Mouse (Mus musculus): ENCODE measurements around the gene Asic2. TPM values are rescaled to one million over a fixed set of nuclear protein-coding genes. Genes with fewer than 3 reads are reported as not detected.

Gene Asic2
- total and polyA plus RNA-seq, 2 experiments from 2014 or later: 19.8 to 60.2 TPM

DNA sequence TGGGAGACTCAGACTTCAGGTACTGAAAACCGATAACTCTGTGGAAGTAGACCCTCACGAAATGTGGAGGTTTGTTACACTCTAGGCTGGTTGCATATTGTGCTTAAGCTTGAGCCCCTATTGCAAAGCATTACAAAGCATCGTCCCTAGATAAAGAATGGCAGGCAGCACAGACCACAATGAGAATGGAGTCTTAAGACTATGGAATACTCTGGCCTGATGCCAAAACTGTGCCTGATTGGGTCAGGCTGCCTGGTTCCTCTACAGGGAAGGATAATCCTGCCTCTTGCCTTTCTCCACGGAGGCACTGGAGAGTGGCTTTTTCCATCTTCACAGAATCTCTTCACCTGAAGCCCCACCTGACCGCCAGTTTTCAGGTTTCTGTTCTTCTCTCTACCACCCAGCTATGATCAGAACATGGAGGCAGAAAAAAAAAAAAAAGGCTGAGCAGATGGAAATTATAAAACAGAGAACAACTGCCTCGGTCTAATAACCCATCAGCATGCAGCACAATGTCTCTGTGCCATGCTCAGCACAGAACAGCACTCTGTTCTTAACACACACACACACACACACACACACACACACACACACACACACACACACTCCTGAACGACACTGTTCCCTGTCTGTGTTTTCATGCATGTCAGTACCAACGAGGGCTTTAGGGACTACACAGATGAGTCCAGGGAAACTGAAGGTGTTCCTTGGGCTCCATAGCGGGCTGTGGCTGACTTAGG, 470.4 kb downstream of the Asic2 start:
- H3K36me3 ChIP-seq (ENCODE audit: insufficient read depth, low read length): no peaks in the 10 kb centered on the region
- no peaks in the 10 kb centered on the region for H3K27me3 ChIP-seq (ENCODE audit: insufficient read depth, low read length)
- no peaks in the 10 kb centered on the region for H3K9me3 ChIP-seq (ENCODE audit: low read length)
- DNase-seq (ENCODE audit: low spot score): peak; percentile 63
- H3K4me1 ChIP-seq (ENCODE audit: insufficient read depth, low read length): peaks cover 11% of the 10 kb centered on the region; the same call in 1 of the 2 replicates
- H3K4me2 ChIP-seq (ENCODE audit: low read depth, low read length, poor library complexity, severe bottlenecking): no peak overlapping the region
- TF ChIP-seq CTCF (IDR thresholded peaks at IDR 0.05): no peak
- no peak overlapping the region for H3K4me3 ChIP-seq (ENCODE audit: low read depth, low read length)
- H3K9ac ChIP-seq (replicated peaks; ENCODE audit: low read length, poor library complexity, severe bottlenecking): no peak overlapping the region
- WGBS: 32% methylated on average over 9 of the region's 9 CpGs
- ATAC-seq (ENCODE audit: low FRiP score): no peak
- no peak overlapping the region for H3K27ac ChIP-seq (ENCODE audit: low read depth, low read length)

DNA sequence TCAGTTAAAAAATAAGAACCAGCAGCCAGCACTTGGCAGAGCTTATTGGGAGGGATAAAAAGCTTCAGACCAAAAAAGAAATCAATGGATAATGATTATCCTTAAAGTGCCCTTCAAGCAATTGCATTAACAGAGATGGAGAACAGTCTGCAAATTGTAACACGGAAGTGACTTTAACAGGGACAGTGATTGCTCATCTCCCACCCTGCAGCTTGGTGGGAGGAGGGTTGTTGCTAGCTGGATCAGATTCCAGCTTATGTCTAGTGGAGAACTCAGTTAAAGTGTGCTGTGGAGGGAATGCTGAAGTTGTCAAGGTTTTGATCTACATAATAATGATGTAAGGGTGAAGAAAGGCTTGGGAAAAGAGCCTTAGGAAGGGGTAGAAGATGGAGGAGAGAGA, 471.8 kb downstream of the Asic2 start:
- H3K27me3 ChIP-seq (ENCODE audit: insufficient read depth, low read length): no peaks in the 10 kb centered on the region
- H3K4me3 ChIP-seq (ENCODE audit: low read depth, low read length): no peak overlapping the region
- no peak overlapping the region for H3K9ac ChIP-seq (replicated peaks; ENCODE audit: low read length, poor library complexity, severe bottlenecking)
- DNase-seq (ENCODE audit: low spot score) (no peak), ATAC-seq (ENCODE audit: low FRiP score) (no peak)
- no peaks in the 10 kb centered on the region for H3K36me3 ChIP-seq (ENCODE audit: insufficient read depth, low read length)
- peaks cover 11% of the 10 kb centered on the region; the same call in 1 of the 2 replicates for H3K4me1 ChIP-seq (ENCODE audit: insufficient read depth, low read length)
- WGBS: 40% methylated on average over 1 of the region's 1 CpGs
- H3K4me2 ChIP-seq (ENCODE audit: low read depth, low read length, poor library complexity, severe bottlenecking): no peak overlapping the region
- H3K27ac ChIP-seq (ENCODE audit: low read depth, low read length): no peak overlapping the region
- TF ChIP-seq CTCF (IDR thresholded peaks at IDR 0.05): no peak
- no peaks in the 10 kb centered on the region for H3K9me3 ChIP-seq (ENCODE audit: low read length)

DNA sequence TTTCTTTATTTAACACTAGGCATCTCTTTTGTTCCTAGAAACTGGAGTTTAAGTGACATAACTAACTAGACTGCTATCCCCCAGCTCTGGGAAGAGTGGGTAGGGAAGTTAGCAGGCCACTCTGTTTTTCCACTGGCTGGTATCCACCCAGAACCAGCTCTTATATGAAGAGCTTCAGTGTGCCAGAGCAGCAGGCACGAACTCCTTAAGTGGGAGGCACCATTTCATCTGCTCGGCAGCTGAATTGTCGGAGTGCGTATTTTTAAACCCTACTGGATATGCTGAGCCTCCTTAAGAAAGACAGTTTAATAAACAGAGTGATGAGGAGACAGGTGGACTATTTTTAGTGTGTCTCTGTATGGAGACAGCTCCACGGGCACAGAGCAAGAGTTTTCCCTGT, 475.9 kb downstream of the Asic2 start:
- no peak for ATAC-seq (ENCODE audit: low FRiP score)
- no peak for DNase-seq (ENCODE audit: low spot score)
- H3K9ac ChIP-seq (replicated peaks; ENCODE audit: low read length, poor library complexity, severe bottlenecking): no peak overlapping the region
- TF ChIP-seq CTCF (IDR thresholded peaks at IDR 0.05): no peak
- H3K4me1 ChIP-seq (ENCODE audit: insufficient read depth, low read length): peaks cover 5% of the 10 kb centered on the region; the same call in 1 of the 2 replicates
- H3K4me2 ChIP-seq (ENCODE audit: low read depth, low read length, poor library complexity, severe bottlenecking): no peak overlapping the region
- H3K9me3 ChIP-seq (ENCODE audit: low read length): no peaks in the 10 kb centered on the region
- H3K36me3 ChIP-seq (ENCODE audit: insufficient read depth, low read length): no peaks in the 10 kb centered on the region
- 84% methylated on average over 5 of the region's 5 CpGs for WGBS
- H3K27ac ChIP-seq (ENCODE audit: low read depth, low read length): no peak overlapping the region
- no peak overlapping the region for H3K4me3 ChIP-seq (ENCODE audit: low read depth, low read length)
- no peaks in the 10 kb centered on the region for H3K27me3 ChIP-seq (ENCODE audit: insufficient read depth, low read length)

DNA sequence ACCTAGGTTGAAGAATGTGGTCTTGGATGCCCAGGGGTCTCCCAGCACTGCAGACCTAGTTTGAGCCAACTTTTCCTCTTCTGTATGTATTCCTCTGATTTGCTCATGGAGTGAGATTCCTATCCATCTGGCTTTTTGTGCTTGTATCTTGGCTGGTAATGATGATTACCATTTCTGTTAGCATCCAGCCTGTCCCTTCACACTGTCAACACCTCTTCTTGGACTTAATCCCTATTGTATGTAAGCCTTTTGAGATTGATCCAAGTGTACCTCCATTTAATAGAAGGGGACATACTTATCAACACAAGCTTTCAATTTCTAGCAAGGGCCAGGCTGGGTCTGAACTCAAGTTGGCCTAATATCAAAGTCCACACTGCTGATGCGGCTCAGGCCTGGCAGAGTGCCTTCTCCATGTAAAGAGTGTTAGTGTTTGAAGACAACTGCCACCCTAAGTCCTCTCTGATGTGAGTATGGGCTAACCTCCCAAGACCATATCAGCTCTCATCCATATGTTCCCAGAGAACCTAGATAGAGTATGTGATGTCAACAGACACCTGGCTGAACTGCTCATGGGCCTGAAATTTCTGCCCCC, 479.0 kb downstream of the Asic2 start:
- Histone ChIP-seq H3K27me3 (ENCODE audit: insufficient read depth, low read length) (no peaks in the 10 kb centered on the region), H3K36me3 (ENCODE audit: insufficient read depth, low read length) (no peaks in the 10 kb centered on the region), H3K27ac (ENCODE audit: low read depth, low read length) (no peak overlapping the region), H3K4me1 (ENCODE audit: insufficient read depth, low read length) (no peaks in the 10 kb centered on the region), H3K4me3 (ENCODE audit: low read depth, low read length) (no peak overlapping the region), H3K9ac (replicated peaks; ENCODE audit: low read length, poor library complexity, severe bottlenecking) (no peak overlapping the region), H3K9me3 (ENCODE audit: low read length) (no peaks in the 10 kb centered on the region), H3K4me2 (ENCODE audit: low read depth, low read length, poor library complexity, severe bottlenecking) (no peak overlapping the region)
- DNase-seq (ENCODE audit: low spot score) (no peak), ATAC-seq (ENCODE audit: low FRiP score) (no peak)
- TF ChIP-seq CTCF (IDR thresholded peaks at IDR 0.05): no peak
- WGBS: 61% methylated on average over 1 of the region's 1 CpGs

DNA sequence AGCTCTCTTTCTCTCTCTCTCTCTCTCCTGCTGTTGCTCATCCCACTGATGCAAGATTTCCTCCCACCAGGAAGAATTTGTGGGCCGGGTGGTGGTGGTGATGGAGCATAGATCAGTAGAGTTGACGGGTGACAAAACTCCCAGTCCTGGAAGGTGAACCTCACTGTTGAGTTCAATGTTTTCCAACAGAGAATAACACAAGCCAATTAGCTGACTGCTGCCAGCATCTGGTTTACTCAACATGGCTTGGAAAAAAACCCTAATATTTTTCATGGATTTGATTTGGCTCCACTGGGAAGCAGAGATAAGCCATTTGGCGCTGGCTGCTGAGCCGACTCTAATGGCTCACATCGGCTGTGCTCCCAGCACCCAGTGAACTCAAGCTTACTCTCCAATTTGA, 479.6 kb downstream of the Asic2 start:
- no peaks in the 10 kb centered on the region for H3K36me3 ChIP-seq (ENCODE audit: insufficient read depth, low read length)
- H3K4me2 ChIP-seq (ENCODE audit: low read depth, low read length, poor library complexity, severe bottlenecking): no peak overlapping the region
- H3K27me3 ChIP-seq (ENCODE audit: insufficient read depth, low read length): no peaks in the 10 kb centered on the region
- ATAC-seq (ENCODE audit: low FRiP score): no peak
- 89% methylated on average over 5 of the region's 5 CpGs for WGBS
- no peaks in the 10 kb centered on the region for H3K9me3 ChIP-seq (ENCODE audit: low read length)
- TF ChIP-seq CTCF (IDR thresholded peaks at IDR 0.05): no peak
- H3K27ac ChIP-seq (ENCODE audit: low read depth, low read length): no peak overlapping the region
- no peak for DNase-seq (ENCODE audit: low spot score)
- H3K4me3 ChIP-seq (ENCODE audit: low read depth, low read length): no peak overlapping the region
- H3K9ac ChIP-seq (replicated peaks; ENCODE audit: low read length, poor library complexity, severe bottlenecking): no peak overlapping the region
- H3K4me1 ChIP-seq (ENCODE audit: insufficient read depth, low read length): no peaks in the 10 kb centered on the region

DNA sequence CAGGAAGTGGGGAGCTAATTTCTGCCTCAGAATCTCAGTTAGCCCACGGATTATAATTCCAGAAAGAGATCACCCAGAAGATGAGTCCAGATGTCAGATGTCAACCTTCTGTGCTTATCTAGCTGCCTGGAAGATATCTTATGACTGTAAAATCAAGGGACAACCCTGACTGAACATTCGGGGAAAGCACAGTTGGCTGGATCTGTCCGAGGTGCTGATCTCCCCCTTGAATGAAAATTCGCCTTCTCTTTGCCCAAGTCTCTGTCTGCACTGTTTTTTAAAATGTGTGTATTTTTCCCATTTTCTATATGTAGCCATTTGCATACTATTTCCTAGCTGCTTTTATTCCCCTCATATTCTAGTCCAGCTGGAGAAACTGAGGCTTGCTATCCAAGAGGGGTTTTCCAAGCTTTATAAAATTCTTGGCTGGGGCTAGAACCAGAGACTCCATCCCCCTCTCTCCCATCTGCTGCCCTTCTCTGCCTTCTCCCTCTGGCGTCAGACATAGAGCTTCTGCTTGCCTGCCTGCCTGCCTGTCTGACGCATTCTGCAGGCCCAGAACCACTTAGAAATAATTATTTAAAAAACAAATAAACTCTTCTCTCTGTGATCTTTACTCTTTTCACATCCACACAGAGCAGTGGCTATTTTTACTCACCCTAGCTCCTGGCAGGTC, 481.9 kb downstream of the Asic2 start:
- no peak for TF ChIP-seq CTCF (IDR thresholded peaks at IDR 0.05)
- 29% methylated on average over 6 of the region's 6 CpGs for WGBS
- 0 out of 2 replicates have a peak, but pooled peaks cover 4% of the 10 kb centered on the region for H3K9me3 ChIP-seq (ENCODE audit: low read length)
- H3K4me1 ChIP-seq (ENCODE audit: insufficient read depth, low read length): no peaks in the 10 kb centered on the region
- no peak overlapping the region for H3K4me2 ChIP-seq (ENCODE audit: low read depth, low read length, poor library complexity, severe bottlenecking)
- ATAC-seq (ENCODE audit: low FRiP score) (no peak), DNase-seq (ENCODE audit: low spot score) (no peak)
- no peaks in the 10 kb centered on the region for H3K36me3 ChIP-seq (ENCODE audit: insufficient read depth, low read length)
- no peak overlapping the region for H3K27ac ChIP-seq (ENCODE audit: low read depth, low read length)
- no peaks in the 10 kb centered on the region for H3K27me3 ChIP-seq (ENCODE audit: insufficient read depth, low read length)
- no peak overlapping the region for H3K9ac ChIP-seq (replicated peaks; ENCODE audit: low read length, poor library complexity, severe bottlenecking)
- no peak overlapping the region for H3K4me3 ChIP-seq (ENCODE audit: low read depth, low read length)

All from midbrain, postnatal 0 days (tissue).